Mouse (Mus musculus) liver, embryonic 14.5 days (tissue): ENCODE measurements around the gene Bnip3.

Experiments
- CTCF ChIP-seq: IDR thresholded peaks from 2 replicates; pipeline ENCODE4 v1.5.1; 2016; ENCODE audit warnings: antibody characterized with exemption, low read depth, control low read depth
- EP300 ChIP-seq: IDR thresholded peaks from 2 replicates; pipeline ENCODE4 v1.6.1; 2016; ENCODE audit warnings: antibody characterized with exemption, low read depth

DNA sequence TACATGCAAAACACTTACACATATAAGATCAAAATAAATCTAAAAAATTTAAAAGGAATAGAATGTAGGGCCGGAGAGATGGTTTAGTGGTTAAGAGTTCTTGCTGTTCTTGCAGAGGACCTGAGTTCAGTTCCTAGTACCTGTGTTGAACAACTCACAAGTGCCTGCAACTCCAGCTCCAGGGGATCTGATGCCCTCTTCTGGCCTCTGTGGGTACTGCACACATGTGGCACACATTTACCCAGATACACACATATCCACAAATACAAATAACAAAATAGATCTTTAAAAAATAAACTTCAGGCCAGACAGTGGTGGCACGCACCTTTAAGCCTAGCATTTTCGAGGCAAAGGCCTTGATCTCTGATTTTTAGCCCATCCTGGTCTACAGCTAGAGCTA lies 25.2 kb upstream of the Bnip3 start:
- TF ChIP-seq CTCF (peak; percentile 46), EP300 (no peak)
